Mouse (Mus musculus) neural tube, embryonic 15.5 days (tissue): Measurements from ENCODE around the gene Echdc2. TPM values are rescaled to one million over a fixed set of nuclear protein-coding genes. Genes with fewer than 3 reads are reported as not detected.
A peak's percentile ranks its signal among the peaks of the same experiment; 100 is the strongest.
"Not testable (repeated sequence)": the region's sequence is repeated elsewhere in the genome, so short reads cannot be mapped to it uniquely, and the experiment has no call there.

Experiments used
- ATAC-seq: fragments of 200-750 bp; cut with Nextera tagmentation; 2 replicates; pipeline ENCODE4 v1.8.0; 2017; ENCODE audit warnings: mild to moderate bottlenecking, moderate TSS enrichment, moderate library complexity; ENCODE audit not compliant: low FRiP score
- H3K27ac ChIP-seq: fragments of 300-500 bp; sonication (generic); replicated peaks from 2 replicates; pipeline ENCODE4 v1.5.1; 2015; ENCODE audit warnings: mild to moderate bottlenecking, inconsistent platforms
- H3K27me3 ChIP-seq: fragments of 300-500 bp; sonication (generic); replicated peaks from 2 replicates; pipeline ENCODE4 v1.6.1; 2015; ENCODE audit warnings: inconsistent platforms
- H3K36me3 ChIP-seq: fragments of 300-500 bp; sonication (generic); 2 replicates; pipeline ENCODE4 v1.6.1; 2015; ENCODE audit warnings: inconsistent platforms
- H3K4me1 ChIP-seq: fragments of 300-500 bp; sonication (generic); 2 replicates; pipeline ENCODE4 v1.6.1; 2015; ENCODE audit warnings: inconsistent platforms
- H3K4me2 ChIP-seq: fragments of 300-500 bp; sonication (generic); 2 replicates; pipeline ENCODE4 v1.6.1; 2015; ENCODE audit warnings: inconsistent platforms, mild to moderate bottlenecking, moderate library complexity
- H3K4me3 ChIP-seq: fragments of 300-500 bp; sonication (generic); replicated peaks from 2 replicates; pipeline ENCODE4 v1.5.1; 2015; ENCODE audit warnings: mild to moderate bottlenecking, inconsistent platforms
- H3K9ac ChIP-seq: fragments of 300-500 bp; sonication (generic); replicated peaks from 2 replicates; pipeline ENCODE4 v1.6.1; 2015; ENCODE audit warnings: mild to moderate bottlenecking, inconsistent platforms
- H3K9me3 ChIP-seq: fragments of 300-500 bp; sonication (generic); replicated peaks from 2 replicates; pipeline ENCODE4 v1.6.1; 2016; ENCODE audit warnings: inconsistent platforms
- WGBS: fragments of 180-500 bp; shearing (Covaris S2); methylation state at CpG from one replicate; pipeline ENCODE4 v1.1.7; 2015; ENCODE audit warnings: mixed read lengths; 5-methylcytosine and 5-hydroxymethylcytosine counted together
- polyA plus RNA-seq: library from polyadenylated mRNA; unstranded; fragments of >200 nt; fragmentation: Nextera tagmentation; extraction: Ambion mirVana; gene quantifications from 2 replicates; pipeline ENCODE4 v1.2.1, GENCODE M21; 2015

The Echdc2 gene
- polyA plus RNA-seq: 11.8 and 15.4 TPM in 2 replicates

GRCm38 (mm10) chr4:108165152-108165895 lies at the start of gene Echdc2:
Gene Echdc2, plus strand, starts transcription at chr4:108165437.
- ATAC-seq: peak; percentile 31; the same call in 1 of the 2 replicates
- Histone ChIP-seq H3K4me3 (peak within 1 kb of the TSS; percentile 60), H3K9ac (peak within 1 kb of the TSS; percentile 60), H3K4me2 (peak within 1 kb of the TSS; percentile 99), H3K27me3 (no peaks in the 10 kb centered on the region; the same call in 1 of the 2 replicates), H3K9me3 (no peaks in the 10 kb centered on the region), H3K27ac (no peak within 1 kb of the TSS), H3K36me3 (no peaks in the 10 kb centered on the region), H3K4me1 (peaks cover 10% of the 10 kb centered on the region)
- 1% methylated on average over 43 of the region's 43 CpGs for WGBS

- Histone ChIP-seq H3K4me2 (no peak overlapping the region), H3K27ac (no peak overlapping the region), H3K9ac (no peak overlapping the region), H3K36me3 (peaks cover 6% of the 10 kb centered on the region; the same call in 1 of the 2 replicates), H3K9me3 (no peaks in the 10 kb centered on the region), H3K4me3 (no peak overlapping the region), H3K27me3 (no peaks in the 10 kb centered on the region), H3K4me1 (no peaks in the 10 kb centered on the region)
- WGBS: 88% methylated on average over 2 of the region's 2 CpGs
- no peak for ATAC-seq
Observed at GRCm38 (mm10) chr4:108116466-108116865, 48.8 kb upstream of the Echdc2 start.

GRCm38 (mm10) chr4:108117488-108117887 lies 47.7 kb upstream of the Echdc2 start:
- Histone ChIP-seq H3K4me2 (0 out of 2 replicates have a peak overlapping the region, but pooled peaks have one; percentile 60), H3K4me3 (peak overlapping the region; percentile 60; the same call in 1 of the 2 replicates), H3K9me3 (no peaks in the 10 kb centered on the region), H3K27ac (no peak overlapping the region), H3K27me3 (no peaks in the 10 kb centered on the region), H3K4me1 (no peaks in the 10 kb centered on the region), H3K9ac (no peak overlapping the region), H3K36me3 (no peaks in the 10 kb centered on the region)
- WGBS: 91% methylated on average over 8 of the region's 8 CpGs
- ATAC-seq: no peak

GRCm38 (mm10) chr4:108117924-108118876 lies 47.0 kb upstream of the Echdc2 start:
- Histone ChIP-seq H3K4me1 (no peaks in the 10 kb centered on the region), H3K4me2 (peak overlapping the region; percentile 60), H3K9me3 (no peaks in the 10 kb centered on the region), H3K4me3 (peak overlapping the region; percentile 60), H3K27ac (peak overlapping the region; percentile 72), H3K36me3 (no peaks in the 10 kb centered on the region), H3K9ac (peak overlapping the region; percentile 61), H3K27me3 (no peaks in the 10 kb centered on the region)
- 13% methylated on average over 45 of the region's 45 CpGs for WGBS
- peak; percentile 96 for ATAC-seq

- Histone ChIP-seq H3K4me3 (no peak overlapping the region), H3K9ac (no peak overlapping the region), H3K27ac (no peak overlapping the region), H3K4me2 (no peak overlapping the region), H3K36me3 (no peaks in the 10 kb centered on the region), H3K27me3 (no peaks in the 10 kb centered on the region), H3K4me1 (no peaks in the 10 kb centered on the region), H3K9me3 (no peaks in the 10 kb centered on the region)
- 97% methylated on average over 1 of the region's 1 CpGs for WGBS
- ATAC-seq: no peak
Observed at GRCm38 (mm10) chr4:108124104-108124503, 41.1 kb upstream of the Echdc2 start.

- 92% methylated on average over 4 of the region's 4 CpGs for WGBS
Observed at GRCm38 (mm10) chr4:108126260-108126659, 39.0 kb upstream of the Echdc2 start.

GRCm38 (mm10) chr4:108127516-108127915 lies 37.7 kb upstream of the Echdc2 start:
- H3K4me1 ChIP-seq: no peaks in the 10 kb centered on the region
- no peaks in the 10 kb centered on the region for H3K36me3 ChIP-seq
- no peak for ATAC-seq
- H3K9me3 ChIP-seq: no peaks in the 10 kb centered on the region
- H3K27me3 ChIP-seq: no peaks in the 10 kb centered on the region
- H3K27ac ChIP-seq: no peak overlapping the region
- no peak overlapping the region for H3K4me3 ChIP-seq
- H3K4me2 ChIP-seq: no peak overlapping the region
- WGBS: 92% methylated on average over 5 of the region's 5 CpGs
- no peak overlapping the region for H3K9ac ChIP-seq

More at GRCm38 (mm10) chr4:108126260-108126659, 39.0 kb upstream of the Echdc2 start:
- H3K4me3 ChIP-seq: no peak overlapping the region
- no peak overlapping the region for H3K4me2 ChIP-seq
- no peaks in the 10 kb centered on the region for H3K27me3 ChIP-seq
- no peaks in the 10 kb centered on the region for H3K9me3 ChIP-seq
- no peak for ATAC-seq
- H3K4me1 ChIP-seq: no peaks in the 10 kb centered on the region
- H3K9ac ChIP-seq: no peak overlapping the region
- no peaks in the 10 kb centered on the region for H3K36me3 ChIP-seq
- no peak overlapping the region for H3K27ac ChIP-seq

GRCm38 (mm10) chr4:108128339-108128738 lies 36.9 kb upstream of the Echdc2 start:
- no peak overlapping the region for H3K4me3 ChIP-seq
- H3K27ac ChIP-seq: no peak overlapping the region
- ATAC-seq: no peak
- 90% methylated on average over 2 of the region's 2 CpGs for WGBS
- H3K36me3 ChIP-seq: no peaks in the 10 kb centered on the region
- H3K4me1 ChIP-seq: no peaks in the 10 kb centered on the region
- H3K9ac ChIP-seq: no peak overlapping the region
- no peaks in the 10 kb centered on the region for H3K27me3 ChIP-seq
- H3K9me3 ChIP-seq: no peaks in the 10 kb centered on the region
- H3K4me2 ChIP-seq: no peak overlapping the region

- Histone ChIP-seq H3K36me3 (no peaks in the 10 kb centered on the region), H3K9me3 (no peaks in the 10 kb centered on the region), H3K4me1 (no peaks in the 10 kb centered on the region), H3K4me3 (no peak overlapping the region), H3K9ac (no peak overlapping the region), H3K27me3 (no peaks in the 10 kb centered on the region), H3K4me2 (no peak overlapping the region), H3K27ac (no peak overlapping the region)
- WGBS: 93% methylated on average over 3 of the region's 3 CpGs
- ATAC-seq: no peak
Observed at GRCm38 (mm10) chr4:108130452-108130851, 34.8 kb upstream of the Echdc2 start.

- Histone ChIP-seq H3K4me1 (no peaks in the 10 kb centered on the region), H3K9me3 (no peaks in the 10 kb centered on the region), H3K4me3 (no peak overlapping the region), H3K27ac (no peak overlapping the region), H3K27me3 (no peaks in the 10 kb centered on the region), H3K4me2 (no peak overlapping the region), H3K36me3 (no peaks in the 10 kb centered on the region), H3K9ac (no peak overlapping the region)
- WGBS: 91% methylated on average over 5 of the region's 5 CpGs
- no peak for ATAC-seq
Observed at GRCm38 (mm10) chr4:108136938-108137337, 28.3 kb upstream of the Echdc2 start.

GRCm38 (mm10) chr4:108143178-108143577 lies 22.1 kb upstream of the Echdc2 start:
- not testable (repeated sequence) for H3K27ac ChIP-seq, H3K27me3 ChIP-seq, H3K9me3 ChIP-seq, H3K9ac ChIP-seq, H3K4me1 ChIP-seq, ATAC-seq, H3K4me2 ChIP-seq, H3K4me3 ChIP-seq, H3K36me3 ChIP-seq
- WGBS: 79% methylated on average over 2 of the region's 2 CpGs
